Mouse (Mus musculus): ENCODE measurements at regions not wholly inside any gene's neighbourhood (a gene's known extent, or its start where the extent isn't known, plus 50 kb on each side); places are given as distances from the start of the nearest gene placed in this dataset.
A peak's percentile ranks its signal among the peaks of the same experiment; 100 is the strongest.

- no peak for DNase-seq (ENCODE audit: low spot score in 2 of 2)
Observed at GRCm38 (mm10) chr2:117811931-117812330, 299.7 kb upstream of the Thbs1 start.

DNA sequence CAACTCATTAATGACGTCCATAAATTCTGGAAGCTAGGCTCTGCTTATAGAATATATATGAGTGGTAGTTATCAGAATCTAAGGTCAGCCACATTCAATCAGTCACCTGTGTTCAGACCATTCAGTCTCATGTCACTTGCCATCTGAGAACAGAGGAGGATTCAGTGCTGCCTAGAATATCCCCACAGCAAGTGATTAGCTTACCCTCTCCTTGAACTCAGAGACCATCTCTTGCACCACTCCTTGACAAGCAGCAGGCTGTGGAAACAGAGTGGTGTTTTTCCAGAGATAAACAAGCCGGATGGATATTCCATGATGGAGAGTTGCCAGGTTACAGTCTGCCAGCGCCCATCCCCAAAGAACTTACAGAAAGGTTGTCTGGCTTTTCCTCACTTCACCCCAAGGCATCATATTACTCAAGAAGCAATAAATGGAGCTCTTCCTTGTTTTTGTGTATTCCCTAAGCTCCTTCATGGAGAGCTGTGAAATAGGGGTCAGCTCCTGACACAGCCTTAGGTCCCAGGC, 291.9 kb upstream of the Thbs1 start:
- DNase-seq (ENCODE audit: low spot score in 2 of 2), result no peak

DNA sequence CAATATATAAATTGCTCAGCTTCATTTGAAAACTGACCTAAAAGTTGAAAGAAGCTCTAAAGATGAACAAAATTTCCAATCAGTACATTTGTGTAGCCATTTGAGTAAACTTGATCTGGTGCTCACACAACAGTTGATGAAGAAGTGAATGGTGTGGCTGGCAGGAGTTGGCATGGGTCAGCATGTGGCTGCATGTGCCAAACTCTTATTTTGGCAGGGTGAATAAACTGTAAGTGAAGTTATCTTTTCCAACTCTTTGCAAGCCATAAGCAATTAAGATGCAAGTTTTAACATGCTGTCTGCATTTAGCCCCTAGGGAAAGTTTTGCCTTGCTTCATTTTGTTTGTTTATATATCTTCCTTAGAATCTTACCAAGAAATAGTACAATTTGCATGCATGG, 291.0 kb upstream of the Thbs1 start:
- no peak for DNase-seq (ENCODE audit: low spot score in 2 of 2)

GRCm38 (mm10) chr2:117825088-117825487, 286.6 kb upstream of the Thbs1 start:
- no peak for DNase-seq (ENCODE audit: low spot score in 2 of 2)

DNA sequence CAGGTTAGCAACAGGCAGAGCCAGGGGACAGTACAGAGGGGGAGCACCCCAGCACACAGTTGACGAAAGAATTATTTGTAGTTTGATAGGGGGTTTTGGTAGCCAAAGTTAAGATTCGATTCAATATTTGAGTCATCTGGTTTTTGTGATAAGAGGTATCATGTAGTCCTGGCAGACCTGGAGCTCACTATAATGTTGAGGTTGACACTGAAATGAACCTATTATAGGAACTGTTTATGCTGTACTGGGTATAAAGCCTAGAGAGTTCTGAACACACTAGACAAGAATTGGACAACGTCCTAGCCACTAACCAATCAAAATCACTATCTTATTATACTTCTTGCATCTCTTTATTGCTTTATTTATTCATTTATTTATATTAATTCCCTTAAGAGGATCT, 284.4 kb upstream of the Thbs1 start:
- DNase-seq (ENCODE audit: low spot score in 2 of 2), result no peak

- DNase-seq (ENCODE audit: low spot score in 2 of 2), result no peak
Observed at GRCm38 (mm10) chr2:117838387-117838786, 273.3 kb upstream of the Thbs1 start.

GRCm38 (mm10) chr2:117840406-117840805, 271.3 kb upstream of the Thbs1 start:
- DNase-seq (ENCODE audit: low spot score in 2 of 2), result no peak

DNA sequence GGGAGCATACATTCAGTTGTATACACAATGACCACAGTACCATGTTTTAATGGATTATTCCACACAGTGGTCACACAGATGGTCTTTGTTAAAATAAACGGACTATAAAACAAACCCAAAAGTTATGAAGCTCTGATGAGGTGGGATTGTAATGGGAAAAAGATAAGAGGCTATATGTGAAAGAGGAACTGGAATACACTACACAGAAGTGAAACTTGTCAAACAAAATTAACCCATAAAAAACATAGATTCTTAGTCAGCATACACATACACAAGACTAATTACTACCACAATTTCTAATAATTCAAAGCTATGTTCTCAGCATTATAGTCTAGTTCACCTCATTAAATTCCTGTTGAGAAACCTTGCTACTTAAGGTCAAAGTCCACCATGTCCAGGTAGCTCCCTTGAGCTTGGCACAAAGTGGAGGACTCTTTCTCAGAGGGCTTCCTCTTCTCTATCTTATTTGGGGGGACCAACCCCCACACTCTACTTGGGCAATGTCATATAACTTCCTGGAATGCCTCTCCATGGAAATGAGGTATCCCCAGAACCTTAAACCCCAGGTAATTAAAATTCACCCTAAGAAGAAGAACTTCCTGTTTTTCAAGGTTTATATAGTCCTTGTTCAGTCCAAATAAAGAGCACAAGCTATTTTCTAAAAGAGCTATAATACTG, 269.2 kb upstream of the Thbs1 start:
- DNase-seq (ENCODE audit: low spot score in 2 of 2), result peak in 1 of 2 experiments; percentile 8

DNA sequence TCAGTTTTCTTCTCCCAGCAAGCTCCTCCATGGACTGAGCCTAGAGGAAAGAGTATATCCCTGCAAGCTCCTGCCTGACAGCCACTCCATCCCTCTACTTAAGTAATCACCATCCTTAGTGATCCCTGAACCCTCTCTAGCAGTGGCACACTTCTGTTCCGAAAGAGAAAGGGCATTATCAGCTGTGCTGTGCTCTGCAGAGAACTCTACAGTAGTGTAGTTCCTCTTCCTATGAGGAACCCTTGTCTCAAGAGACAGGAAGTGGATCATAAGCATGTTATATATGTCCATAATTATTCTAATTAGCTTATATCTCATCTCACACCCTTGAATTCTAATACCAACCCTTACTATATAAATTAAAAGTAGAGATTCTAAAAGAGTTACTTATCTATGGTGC, 259.2 kb upstream of the Thbs1 start:
- DNase-seq (ENCODE audit: low spot score in 2 of 2), result peak; percentile 19 to 31

DNA sequence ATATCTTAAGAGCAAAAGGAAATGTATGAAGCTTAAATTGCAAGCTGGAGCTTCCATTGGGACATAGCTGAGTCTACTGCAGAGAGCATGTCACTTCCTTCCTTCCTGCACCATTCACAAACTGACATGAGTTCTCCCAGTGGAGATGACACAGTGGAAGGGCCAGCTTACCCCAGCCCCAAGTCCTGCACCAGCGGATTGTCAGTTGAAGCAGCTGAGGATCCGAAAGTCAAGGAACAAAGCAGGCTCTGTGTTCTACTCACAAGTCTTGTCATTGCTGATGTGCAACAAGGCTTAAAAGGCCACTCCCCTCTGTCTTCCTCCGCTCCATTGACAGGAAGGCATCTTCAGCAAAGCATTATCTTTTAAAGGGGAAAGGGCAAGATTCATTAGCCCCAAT, 249.4 kb upstream of the Thbs1 start:
- peak in 1 of 2 experiments; percentile 23 for DNase-seq (ENCODE audit: low spot score in 2 of 2)

DNA sequence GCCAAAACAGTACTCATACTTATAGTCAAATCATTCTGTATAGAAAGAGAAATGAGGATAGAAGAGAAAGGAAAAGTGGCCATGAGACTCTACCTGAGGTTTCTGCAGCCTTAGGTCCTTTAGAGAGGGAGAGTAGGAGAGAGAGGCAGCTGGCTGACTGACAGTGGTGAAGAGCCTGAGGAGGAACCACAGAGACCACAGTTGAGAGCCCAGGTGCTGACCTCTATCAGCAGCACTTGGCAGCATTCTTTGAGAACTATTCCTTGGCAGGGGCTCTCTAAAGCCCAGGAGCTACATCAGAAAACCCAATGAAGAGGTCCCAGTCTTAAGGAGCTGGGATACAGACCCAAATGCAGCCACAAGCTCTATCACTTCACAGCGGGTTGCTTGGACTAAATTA, 246.6 kb upstream of the Thbs1 start:
- DNase-seq (ENCODE audit: low spot score in 2 of 2), result no peak

DNA sequence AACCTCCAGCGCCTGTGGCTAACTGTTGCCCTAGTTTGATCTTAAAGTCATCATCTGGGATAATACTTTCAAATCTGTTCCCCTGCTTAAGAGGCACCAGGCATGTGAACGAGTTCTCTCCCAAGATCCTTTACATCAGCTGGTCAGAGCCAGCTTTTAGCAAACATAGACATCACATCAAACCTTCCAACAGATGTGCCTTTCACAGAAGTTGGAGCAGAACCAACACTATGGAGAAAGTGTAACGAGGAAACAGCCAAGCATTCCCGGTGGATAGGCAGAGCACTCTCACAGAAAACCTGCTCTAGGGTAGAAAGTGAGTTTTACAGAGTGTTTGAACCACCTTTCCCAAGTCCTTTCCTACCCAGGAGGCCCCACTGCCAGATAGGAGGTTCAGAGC, 244.7 kb upstream of the Thbs1 start:
- DNase-seq (ENCODE audit: low spot score in 2 of 2), result no peak

DNA sequence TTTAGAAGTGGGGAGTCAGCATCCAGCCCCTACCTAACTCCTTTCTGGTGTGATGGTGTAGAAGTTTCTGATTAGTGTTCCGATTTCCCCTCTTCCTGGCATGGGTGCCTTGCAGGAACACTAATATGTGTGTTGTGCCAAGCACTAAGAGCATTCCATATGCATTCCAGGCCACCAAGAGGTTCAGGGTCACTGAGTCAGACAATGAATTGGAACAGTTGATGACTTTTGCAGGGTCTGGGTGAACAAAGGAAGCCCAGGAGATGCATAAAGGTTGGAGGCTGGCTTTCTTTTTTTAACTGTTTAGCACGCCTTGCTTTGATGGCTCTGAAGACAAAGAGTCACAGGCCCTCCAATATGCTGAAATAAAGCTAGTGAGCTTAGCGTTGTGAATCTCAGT, 244.3 kb upstream of the Thbs1 start:
- no peak for DNase-seq (ENCODE audit: low spot score in 2 of 2)

DNA sequence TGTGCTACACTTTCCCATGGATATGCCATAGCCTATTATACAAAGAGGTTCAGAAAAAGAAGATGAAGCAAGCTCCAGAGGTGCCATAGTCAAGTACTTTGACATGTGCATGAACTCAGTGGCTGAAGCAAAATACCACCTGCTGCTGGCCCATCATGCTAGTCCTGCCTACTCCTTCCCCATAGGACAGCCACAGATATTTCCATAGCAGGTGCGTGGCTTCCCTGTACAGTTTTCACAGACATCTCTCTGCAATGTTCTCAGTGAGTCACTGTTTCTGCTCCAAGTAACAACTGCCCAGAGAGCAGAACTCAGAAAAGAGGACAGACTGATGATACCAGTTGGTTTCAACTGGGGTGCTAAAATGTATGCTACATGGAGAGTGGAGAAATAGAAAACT, 242.8 kb upstream of the Thbs1 start:
- DNase-seq (ENCODE audit: low spot score in 2 of 2), result no peak

GRCm38 (mm10) chr2:117871507-117872282, 240.0 kb upstream of the Thbs1 start:
- no peak for DNase-seq (ENCODE audit: low spot score in 2 of 2)

- DNase-seq (ENCODE audit: low spot score in 2 of 2), result no peak
Observed at GRCm38 (mm10) chr2:117877816-117878215, 233.9 kb upstream of the Thbs1 start.

DNA sequence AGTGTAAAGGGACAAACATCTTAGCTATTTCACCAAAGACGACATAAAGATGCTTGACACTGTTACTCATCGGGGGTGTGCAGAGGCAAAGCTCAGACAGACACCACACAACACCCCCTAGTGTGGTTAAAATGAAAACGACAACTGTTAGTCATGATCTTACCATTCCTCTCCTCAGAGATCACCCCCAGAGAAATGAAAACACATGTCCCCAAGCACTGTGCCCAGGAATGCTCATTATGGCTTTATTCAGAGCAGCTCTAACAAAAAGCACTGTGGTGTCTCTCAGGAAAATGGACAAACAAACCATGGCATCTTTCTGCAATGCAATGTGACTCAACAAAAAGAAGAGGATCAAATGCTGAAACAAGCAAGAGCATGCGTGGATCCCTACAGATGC, 229.5 kb upstream of the Thbs1 start:
- DNase-seq (ENCODE audit: low spot score in 2 of 2), result no peak

DNA sequence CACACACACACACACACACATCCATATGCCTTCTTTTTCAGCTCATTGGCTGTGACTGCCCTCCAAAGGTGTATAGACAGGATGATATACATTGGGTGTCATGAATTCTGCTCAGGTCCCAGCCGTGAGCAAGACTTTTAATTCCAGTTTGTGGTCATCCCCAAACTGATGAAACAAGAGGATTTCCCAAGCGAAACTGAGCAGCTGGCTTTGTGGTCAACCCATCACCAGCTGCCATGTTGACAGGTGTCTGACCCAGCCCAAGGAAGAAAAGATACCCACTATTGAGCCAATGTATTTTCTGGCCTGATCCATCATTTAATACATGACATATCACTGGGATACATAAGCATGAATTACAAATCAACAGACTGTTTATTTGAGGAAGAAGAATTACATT, 228.8 kb upstream of the Thbs1 start:
- no peak for DNase-seq (ENCODE audit: low spot score in 2 of 2)

DNA sequence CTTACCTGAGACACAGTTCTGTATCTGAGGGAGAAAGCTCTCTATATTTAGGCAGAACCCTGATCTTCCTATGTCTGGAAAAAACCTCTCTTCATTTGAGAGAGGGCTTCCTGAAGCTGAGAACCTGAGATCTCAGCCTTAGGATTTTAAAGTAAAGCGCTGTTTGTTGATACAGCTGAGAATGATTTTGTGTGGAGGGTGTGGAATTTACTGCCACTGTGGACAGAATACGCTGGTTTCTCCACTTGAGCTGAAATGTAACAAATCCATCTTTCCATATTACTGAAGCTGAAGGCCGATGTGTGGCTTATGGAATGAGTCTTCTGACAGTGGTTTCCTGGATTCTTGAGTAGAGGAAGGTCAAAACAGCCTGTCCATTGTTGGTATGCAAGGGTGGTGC, 225.2 kb upstream of the Thbs1 start:
- no peak for DNase-seq (ENCODE audit: low spot score in 2 of 2)

GRCm38 (mm10) chr2:117901311-117901710, 210.4 kb upstream of the Thbs1 start:
- DNase-seq (ENCODE audit: low spot score in 2 of 2), result no peak

DNA sequence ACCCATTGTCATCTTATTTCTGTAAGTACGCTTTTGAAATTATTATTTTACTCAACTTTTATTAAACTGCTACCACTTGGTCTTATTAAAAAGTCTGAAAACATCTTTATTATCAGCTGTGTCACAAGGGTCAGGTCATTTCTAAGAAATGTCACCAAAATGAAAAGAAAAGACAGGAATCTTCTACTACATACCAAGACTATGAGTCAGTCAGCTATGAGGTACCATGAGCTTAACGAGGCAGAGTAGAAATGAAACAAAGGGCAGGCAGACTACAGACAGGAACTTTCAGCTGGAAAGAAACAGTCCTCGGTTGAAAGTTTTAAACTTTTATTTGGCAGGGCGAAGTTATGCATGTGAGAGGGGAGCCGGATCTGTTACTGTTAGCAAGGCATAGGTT, 208.8 kb upstream of the Thbs1 start:
- no peak for DNase-seq (ENCODE audit: low spot score in 2 of 2)

DNA sequence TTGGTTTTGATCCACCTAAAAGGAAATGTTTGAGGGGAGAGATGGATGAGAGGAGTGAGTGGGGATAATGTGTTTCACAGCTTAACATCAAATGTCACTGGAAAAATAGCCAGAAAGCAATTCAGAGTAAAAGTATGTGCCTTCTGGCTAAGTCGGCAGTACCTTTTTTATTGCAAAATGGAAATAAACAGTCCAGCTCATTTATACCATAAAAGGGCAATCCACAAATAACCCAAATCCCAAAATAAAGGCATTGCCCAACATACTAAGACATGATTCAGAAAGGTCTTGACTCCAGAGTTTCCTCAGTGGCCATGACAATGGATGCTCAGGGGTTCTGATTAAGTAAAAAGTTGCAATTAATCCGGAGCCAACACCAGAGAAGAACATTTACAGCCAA, 208.0 kb upstream of the Thbs1 start:
- DNase-seq (ENCODE audit: low spot score in 2 of 2), result no peak

GRCm38 (mm10) chr2:117906509-117906908, 205.2 kb upstream of the Thbs1 start:
- no peak for DNase-seq (ENCODE audit: low spot score in 2 of 2)
